ENCODE assay signal across 22 mouse cellular contexts in the genomic region with DNA sequence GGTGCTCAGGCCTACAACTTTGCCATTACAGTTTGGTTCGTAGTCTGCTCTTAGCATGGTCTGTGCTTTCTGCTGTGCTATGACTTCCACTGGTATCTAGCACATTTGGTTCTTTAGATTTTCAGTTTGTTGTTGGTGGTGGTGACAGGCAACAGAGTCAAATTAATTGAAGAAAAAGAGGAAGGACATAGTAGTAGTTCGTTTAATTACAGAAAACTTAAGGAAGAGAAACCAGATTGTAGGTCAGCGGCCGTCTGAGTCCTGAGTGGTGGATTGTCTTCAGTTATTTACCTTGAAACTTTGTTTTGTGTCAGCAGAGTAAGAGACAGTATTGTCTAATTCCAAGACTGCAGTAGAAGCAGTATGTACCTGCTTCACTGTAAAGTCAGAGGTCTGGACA. TPM values are rescaled to one million over a fixed set of nuclear protein-coding genes. Genes with fewer than 3 reads are reported as not detected.
DNase-seq lines count a peak whose midpoint lies in the region; ATAC-seq and TF ChIP-seq lines count a peak whose summit lies in the region.
"Had no signal": no experiment of that assay in that cellular context is flagged by ENCODE, and none has a peak within 500 bp of the region (broad histone marks: within the 10 kb centered on the region; RNA-seq: fewer than 3 reads in every experiment).

No protein-coding gene starts in this region.

- H3K27ac ChIP-seq in spleen, adult 2 months (ENCODE audit: insufficient read depth, low read length): peak overlapping the region; percentile 19; the same call in 1 of the 2 replicates
- H3K27ac ChIP-seq in midbrain, embryonic 13.5 days: no peak overlapping the region
- no peak overlapping the region for H3K27ac ChIP-seq in layer of hippocampus, adult 2 months
- H3K27ac ChIP-seq: embryonic facial prominence, embryonic 12.5 days; embryonic facial prominence, embryonic 15.5 days; hindbrain, embryonic 12.5 days; hindbrain, embryonic 15.5 days had no signal

- ATAC-seq in megakaryocyte, adult 5-6 weeks (ENCODE audit: poor library complexity, severe bottlenecking): peak; percentile 71
- peak; percentile 34; the same call in 1 of the 2 replicates for ATAC-seq in neutrophil, adult 5-6 weeks (ENCODE audit: extremely low read depth, insufficient number of reproducible peaks, low FRiP score, poor library complexity, severe bottlenecking)
- no peak for ATAC-seq in midbrain, embryonic 13.5 days
- ATAC-seq: activated CD4-positive, CD25-positive, alpha-beta regulatory T cell, adult 4 months; CD4-positive, CD25-positive, alpha-beta regulatory T cell, adult 4 months; forebrain, embryonic 14.5 days; forebrain, postnatal 0 days had no signal

- no peak for TF ChIP-seq CTCF in spleen, adult 2 months (IDR thresholded peaks at IDR 0.05; ENCODE audit: extremely low read depth, insufficient read depth, insufficient read length, insufficient replicate concordance)
- TF ChIP-seq CTCF in layer of hippocampus, adult 2 months (conservative IDR thresholded peaks at IDR 0.05): no peak

- H3K9ac ChIP-seq in midbrain, embryonic 13.5 days (replicated peaks): no peak overlapping the region
- H3K9ac ChIP-seq: embryonic facial prominence, embryonic 12.5 days; embryonic facial prominence, embryonic 15.5 days; forebrain, postnatal 0 days; hindbrain, embryonic 12.5 days; hindbrain, embryonic 15.5 days had no signal

- DNase-seq in spleen, adult 2 months (ENCODE audit: low read depth in 1 of 2, low spot score in 2 of 2): no peak
- no peak for DNase-seq in spleen, postnatal 36 days (ENCODE audit: low spot score in 2 of 2)
- no peak for DNase-seq in layer of hippocampus, adult 2 months (ENCODE audit: low spot score in 2 of 2)
- DNase-seq in ovary, postnatal 10 days (ENCODE audit: low spot score): no peak
- DNase-seq: adrenal gland, adult 8-10 months; adrenal gland, postnatal 25 days; cerebellum, adult 18-20 months; cerebellum, adult 9-10 months; cerebellum, postnatal 14 days; forebrain, postnatal 0 days; gastrocnemius, postnatal 36 days had no signal

- no peak for TF ChIP-seq POLR2A in spleen, adult 2 months (IDR thresholded peaks at IDR 0.05; ENCODE audit: low read depth, low read length)

- H3K4me3 ChIP-seq in spleen, adult 2 months (ENCODE audit: extremely low read depth, insufficient read depth, insufficient read length): no peak overlapping the region
- H3K4me3 ChIP-seq in midbrain, embryonic 13.5 days (replicated peaks): no peak overlapping the region
- H3K4me3 ChIP-seq in layer of hippocampus, adult 2 months: no peak overlapping the region
- H3K4me3 ChIP-seq: embryonic facial prominence, embryonic 12.5 days; embryonic facial prominence, embryonic 15.5 days; hindbrain, embryonic 12.5 days; hindbrain, embryonic 15.5 days had no signal

- peaks cover 19% of the 10 kb centered on the region for H3K4me1 ChIP-seq in spleen, adult 2 months (ENCODE audit: control insufficient read depth, insufficient read depth, insufficient read length)
- H3K4me1 ChIP-seq in midbrain, embryonic 13.5 days (replicated peaks): peaks cover 11% of the 10 kb centered on the region

- H3K36me3 ChIP-seq in spleen, adult 2 months (ENCODE audit: control insufficient read depth, insufficient read depth, low read length): no peaks in the 10 kb centered on the region
- no peaks in the 10 kb centered on the region for H3K36me3 ChIP-seq in midbrain, embryonic 13.5 days
- H3K36me3 ChIP-seq: embryonic facial prominence, embryonic 12.5 days; embryonic facial prominence, embryonic 15.5 days; hindbrain, embryonic 12.5 days; hindbrain, embryonic 15.5 days had no signal

- H3K9me3 ChIP-seq in midbrain, embryonic 13.5 days: 0 out of 2 replicates have a peak, but pooled peaks cover 3% of the 10 kb centered on the region
- H3K9me3 ChIP-seq: embryonic facial prominence, embryonic 12.5 days; hindbrain, embryonic 15.5 days had no signal

- H3K4me2 ChIP-seq in midbrain, embryonic 13.5 days (replicated peaks): no peak overlapping the region
- H3K4me2 ChIP-seq: embryonic facial prominence, embryonic 12.5 days; embryonic facial prominence, embryonic 15.5 days; heart, embryonic 11.5 days; hindbrain, embryonic 12.5 days; hindbrain, embryonic 15.5 days had no signal

- 46% methylated on average over 4 of the region's 4 CpGs for WGBS in spleen, adult 2 months
- 91% methylated on average over 4 of the region's 4 CpGs for WGBS in midbrain, embryonic 13.5 days

- H3K27me3 ChIP-seq in spleen, adult 2 months (ENCODE audit: control insufficient read depth, insufficient read depth, low read length): no peaks in the 10 kb centered on the region
- no peaks in the 10 kb centered on the region for H3K27me3 ChIP-seq in midbrain, embryonic 13.5 days
- H3K27me3 ChIP-seq: embryonic facial prominence, embryonic 12.5 days; embryonic facial prominence, embryonic 15.5 days; hindbrain, embryonic 12.5 days; hindbrain, embryonic 15.5 days had no signal

RNA-seq across cellular contexts. Expression of a gene that starts 37.3 kb away (rescaled TPM):
- polyA plus RNA-seq in spleen, adult 2 months (2012; rRNA removed): 17.8 and 30.6 TPM in 2 replicates
- total RNA-seq in megakaryocyte, adult 5-6 weeks (2015): 111 and 139 TPM in 2 replicates
- total RNA-seq in megakaryocyte, adult 5-6 weeks (2017): 95.5 and 99.3 TPM in 2 replicates
- total RNA-seq in neutrophil, adult 5-6 weeks (2017): 100.0 and 122 TPM in 2 replicates
- polyA plus RNA-seq in midbrain, embryonic 13.5 days (2015; fragmentation: Nextera tagmentation; extraction: Ambion mirVana): 18.2 and 20.2 TPM in 2 replicates
- total RNA-seq in layer of hippocampus, adult 2 months (2021): 100 to 1,000 TPM; 154 to 161 TPM
